Mouse (Mus musculus): Measurements from ENCODE around the gene Coro2b. TPM values are rescaled to one million over a fixed set of nuclear protein-coding genes. Genes with fewer than 3 reads are reported as not detected.
A peak's percentile ranks its signal among the peaks of the same experiment; 100 is the strongest.

Coro2b gene
- total and polyA plus RNA-seq, 2 experiments from 2014 or later, result 31.6 to 53.2 TPM

DNA sequence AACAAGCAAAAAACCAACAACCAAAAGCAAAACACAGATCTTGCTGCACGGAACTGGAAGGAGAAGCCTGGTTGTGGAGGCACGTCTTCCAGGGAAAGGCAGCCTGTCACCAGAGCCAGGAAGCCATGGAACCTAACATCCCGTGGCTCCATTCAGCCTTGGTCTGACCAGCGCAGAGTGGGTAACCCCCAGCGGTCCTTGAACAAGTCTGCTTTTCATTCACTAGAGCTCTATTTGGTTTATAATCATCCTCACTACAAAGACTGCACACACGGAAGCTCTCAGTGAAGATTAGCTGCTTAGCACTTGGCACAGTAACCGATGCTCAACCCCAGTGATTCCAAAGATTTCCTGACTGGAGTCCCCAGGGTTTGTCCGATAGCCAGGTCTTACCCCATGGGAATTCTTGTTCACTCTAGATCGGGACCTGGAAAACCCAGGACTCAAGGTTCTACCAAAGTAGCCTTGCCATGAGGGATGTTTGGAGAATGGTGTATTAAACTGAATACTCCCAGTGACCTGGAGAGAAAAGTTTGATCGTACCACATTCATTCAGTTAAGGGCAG, 154.2 kb downstream of the Coro2b start:
- ATAC-seq, result peak; percentile 69
- no peak overlapping the region for H3K4me3 ChIP-seq (ENCODE audit: low read depth, low read length)
- 0 out of 2 replicates have a peak overlapping the region, but pooled peaks have one; percentile 9 for H3K27ac ChIP-seq (ENCODE audit: low read depth, low read length)
- H3K9me3 ChIP-seq (ENCODE audit: low read length), result no peaks in the 10 kb centered on the region
- WGBS, result 49% methylated on average over 10 of the region's 10 CpGs
- H3K4me1 ChIP-seq (ENCODE audit: insufficient read depth), result no peaks in the 10 kb centered on the region
- H3K9ac ChIP-seq, result no peak overlapping the region
- no peaks in the 10 kb centered on the region for H3K27me3 ChIP-seq (ENCODE audit: insufficient read depth, low read length)
- no peak for DNase-seq
- H3K36me3 ChIP-seq (ENCODE audit: insufficient read depth), result peaks cover 27% of the 10 kb centered on the region
- no peak for TF ChIP-seq CTCF (IDR thresholded peaks at IDR 0.05; ENCODE audit: low read depth)
- H3K4me2 ChIP-seq (ENCODE audit: low read depth), result no peak overlapping the region

GRCm38 (mm10) chr9:62381402-62381913, 155.4 kb downstream of the Coro2b start:
- Histone ChIP-seq H3K27ac (ENCODE audit: low read depth, low read length) (0 out of 2 replicates have a peak overlapping the region, but pooled peaks have one; percentile 3), H3K9me3 (ENCODE audit: low read length) (no peaks in the 10 kb centered on the region), H3K9ac (no peak overlapping the region), H3K27me3 (ENCODE audit: insufficient read depth, low read length) (no peaks in the 10 kb centered on the region), H3K4me1 (ENCODE audit: insufficient read depth) (no peaks in the 10 kb centered on the region), H3K4me2 (ENCODE audit: low read depth) (no peak overlapping the region), H3K4me3 (ENCODE audit: low read depth, low read length) (no peak overlapping the region), H3K36me3 (ENCODE audit: insufficient read depth) (peaks cover 37% of the 10 kb centered on the region)
- ATAC-seq (no peak), DNase-seq (no peak)
- no peak for TF ChIP-seq CTCF (IDR thresholded peaks at IDR 0.05; ENCODE audit: low read depth)
- 52% methylated on average over 8 of the region's 8 CpGs for WGBS

- no peaks in the 10 kb centered on the region for H3K9me3 ChIP-seq (ENCODE audit: low read length)
- H3K9ac ChIP-seq, result no peak overlapping the region
- no peaks in the 10 kb centered on the region for H3K4me1 ChIP-seq (ENCODE audit: insufficient read depth)
- no peak overlapping the region for H3K27ac ChIP-seq (ENCODE audit: low read depth, low read length)
- no peak overlapping the region for H3K4me2 ChIP-seq (ENCODE audit: low read depth)
- DNase-seq (no peak), ATAC-seq (no peak)
- H3K27me3 ChIP-seq (ENCODE audit: insufficient read depth, low read length), result no peaks in the 10 kb centered on the region
- no peak for TF ChIP-seq CTCF (IDR thresholded peaks at IDR 0.05; ENCODE audit: low read depth)
- 80% methylated on average over 5 of the region's 5 CpGs for WGBS
- H3K4me3 ChIP-seq (ENCODE audit: low read depth, low read length), result no peak overlapping the region
- peaks cover 48% of the 10 kb centered on the region for H3K36me3 ChIP-seq (ENCODE audit: insufficient read depth)
These were observed 156.5 kb downstream of the Coro2b start for GRCm38 (mm10) chr9:62380351-62380750.

DNA sequence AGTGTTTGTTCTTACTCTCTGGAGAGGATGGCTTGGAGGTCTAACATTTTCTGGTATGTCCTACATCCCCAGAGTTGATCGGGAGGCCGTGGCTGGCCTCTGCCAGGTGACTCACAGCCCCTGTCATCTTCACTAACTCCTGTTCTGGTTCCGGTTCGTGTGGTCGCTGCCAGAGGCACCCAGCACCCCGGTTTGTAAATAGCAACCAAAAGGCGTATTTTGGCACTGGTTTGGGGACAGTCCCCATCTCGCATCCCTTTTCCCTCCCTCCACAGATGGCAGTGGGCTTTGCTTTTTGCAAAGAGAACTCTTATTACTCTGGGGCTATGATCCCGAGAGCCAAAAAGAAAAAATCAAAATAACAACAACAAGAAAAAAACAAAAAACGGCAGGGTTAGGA, 158.9 kb downstream of the Coro2b start:
- no peak for DNase-seq
- H3K4me1 ChIP-seq (ENCODE audit: insufficient read depth), result no peaks in the 10 kb centered on the region
- H3K27me3 ChIP-seq (ENCODE audit: insufficient read depth, low read length), result no peaks in the 10 kb centered on the region
- H3K27ac ChIP-seq (ENCODE audit: low read depth, low read length), result no peak overlapping the region
- no peak overlapping the region for H3K4me2 ChIP-seq (ENCODE audit: low read depth)
- no peak overlapping the region for H3K4me3 ChIP-seq (ENCODE audit: low read depth, low read length)
- ATAC-seq, result no peak
- H3K36me3 ChIP-seq (ENCODE audit: insufficient read depth), result peaks cover 69% of the 10 kb centered on the region
- TF ChIP-seq CTCF (IDR thresholded peaks at IDR 0.05; ENCODE audit: low read depth), result no peak
- 88% methylated on average over 10 of the region's 10 CpGs for WGBS
- H3K9ac ChIP-seq, result no peak overlapping the region
- no peaks in the 10 kb centered on the region for H3K9me3 ChIP-seq (ENCODE audit: low read length)

DNA sequence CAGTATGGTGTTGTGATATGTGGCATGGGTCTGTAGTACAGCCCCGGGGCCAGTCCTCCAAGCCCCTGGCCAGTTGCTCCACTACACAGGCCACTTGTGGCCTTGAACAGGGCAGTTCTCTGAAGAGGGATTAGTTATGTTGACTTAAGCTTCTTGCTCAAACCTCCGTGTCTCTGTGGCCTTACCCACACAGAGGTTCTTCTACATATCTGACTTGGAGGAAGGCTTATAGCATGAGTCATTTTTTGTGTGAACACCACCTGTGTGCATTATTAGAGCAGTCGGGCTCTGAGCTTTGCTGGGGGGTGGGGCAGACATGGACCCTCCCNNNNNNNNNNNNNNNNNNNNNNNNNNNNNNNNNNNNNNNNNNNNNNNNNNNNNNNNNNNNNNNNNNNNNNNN, 162.6 kb downstream of the Coro2b start:
- Histone ChIP-seq H3K9ac (no peak overlapping the region), H3K9me3 (ENCODE audit: low read length) (no peaks in the 10 kb centered on the region), H3K4me3 (ENCODE audit: low read depth, low read length) (no peak overlapping the region), H3K27ac (ENCODE audit: low read depth, low read length) (no peak overlapping the region), H3K36me3 (ENCODE audit: insufficient read depth) (peaks cover 60% of the 10 kb centered on the region), H3K27me3 (ENCODE audit: insufficient read depth, low read length) (no peaks in the 10 kb centered on the region), H3K4me1 (ENCODE audit: insufficient read depth) (no peaks in the 10 kb centered on the region), H3K4me2 (ENCODE audit: low read depth) (no peak overlapping the region)
- no peak for TF ChIP-seq CTCF (IDR thresholded peaks at IDR 0.05; ENCODE audit: low read depth)
- WGBS, result 75% methylated on average over 3 of the region's 3 CpGs
- no peak for DNase-seq
- ATAC-seq, result no peak

DNA sequence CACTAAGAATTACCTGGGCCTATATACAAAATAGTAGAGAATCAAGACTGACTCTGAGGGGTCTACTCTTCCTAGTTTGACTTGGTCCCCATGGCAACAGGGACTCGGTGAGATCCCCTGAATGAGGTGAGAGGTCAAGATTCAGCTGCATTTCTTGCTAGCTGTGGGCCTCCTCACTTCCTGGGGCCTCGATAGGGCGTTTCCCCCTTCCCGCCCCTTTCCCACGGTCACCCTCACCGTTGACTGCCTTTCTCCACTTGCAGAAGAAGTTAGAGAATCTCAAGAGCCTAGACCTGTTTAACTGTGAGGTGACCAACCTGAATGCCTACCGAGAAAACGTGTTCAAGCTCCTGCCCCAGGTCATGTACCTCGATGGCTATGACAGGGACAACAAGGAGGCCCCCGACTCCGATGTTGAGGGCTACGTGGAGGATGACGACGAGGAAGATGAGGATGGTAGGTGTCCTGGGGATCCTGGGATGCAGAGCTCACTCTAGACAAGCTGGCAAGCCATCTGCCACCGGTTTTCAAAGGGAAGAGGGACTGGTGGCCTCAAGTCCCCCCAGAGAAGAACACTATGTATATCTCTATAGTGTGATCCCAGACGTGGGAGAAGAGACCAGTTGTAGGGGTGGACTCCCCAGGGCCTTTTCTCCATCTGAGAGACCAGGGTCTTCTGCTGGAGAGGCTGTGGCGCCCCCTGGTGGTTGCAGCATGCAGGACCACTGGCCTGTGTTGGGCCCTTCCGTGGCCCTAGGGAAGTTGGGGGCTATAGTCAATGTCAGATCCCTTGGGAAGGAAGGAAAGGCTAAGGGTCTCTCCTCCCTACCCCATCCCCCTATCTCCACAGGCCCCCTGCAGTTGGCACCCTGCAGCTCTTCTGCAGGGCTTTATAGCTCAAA, 163.4 kb downstream of the Coro2b start:
- Histone ChIP-seq H3K4me1 (ENCODE audit: insufficient read depth) (no peaks in the 10 kb centered on the region), H3K27me3 (ENCODE audit: insufficient read depth, low read length) (no peaks in the 10 kb centered on the region), H3K36me3 (ENCODE audit: insufficient read depth) (peaks cover 59% of the 10 kb centered on the region), H3K9me3 (ENCODE audit: low read length) (no peaks in the 10 kb centered on the region), H3K4me3 (ENCODE audit: low read depth, low read length) (no peak overlapping the region), H3K27ac (ENCODE audit: low read depth, low read length) (no peak overlapping the region), H3K4me2 (ENCODE audit: low read depth) (no peak overlapping the region), H3K9ac (no peak overlapping the region)
- DNase-seq (no peak), ATAC-seq (peak; percentile 32; the same call in 1 of the 2 replicates)
- 65% methylated on average over 18 of the region's 18 CpGs for WGBS
- peak; percentile 76 for TF ChIP-seq CTCF (IDR thresholded peaks at IDR 0.05; ENCODE audit: low read depth)

Data from forebrain, postnatal 0 days (tissue).